Mouse (Mus musculus) lung, adult 2 months (tissue): Measurements from ENCODE around the gene Limk1.

ENCODE experiments used
- CTCF ChIP-seq: fragments of 200-500 bp; IDR thresholded peaks from 2 replicates; pipeline ENCODE4 v1.5.1; 2011; ENCODE audit warnings: mild to moderate bottlenecking, low read length, control low read depth; ENCODE audit not compliant: insufficient read depth
- POLR2A ChIP-seq: fragments of 200-500 bp; IDR thresholded peaks from 2 replicates; pipeline ENCODE4 v1.6.1; 2011; ENCODE audit warnings: low read depth, mild to moderate bottlenecking, control low read depth, low read length, borderline replicate concordance; ENCODE audit errors: extremely low read depth

- TF ChIP-seq POLR2A: peak; percentile 96
- no peak for TF ChIP-seq CTCF
Measured at GRCm38 (mm10) chr5:134639269-134639682, 49.1 kb downstream of the Limk1 start, which contains the start of gene Eif4h.
